Mouse (Mus musculus): Measurements from ENCODE around the gene Nfkbia. TPM values are rescaled to one million over a fixed set of nuclear protein-coding genes. Genes with fewer than 3 reads are reported as not detected.

Nfkbia gene
- total RNA-seq, 2 experiments from 2014 or later = 98.9 to 111 TPM

DNA sequence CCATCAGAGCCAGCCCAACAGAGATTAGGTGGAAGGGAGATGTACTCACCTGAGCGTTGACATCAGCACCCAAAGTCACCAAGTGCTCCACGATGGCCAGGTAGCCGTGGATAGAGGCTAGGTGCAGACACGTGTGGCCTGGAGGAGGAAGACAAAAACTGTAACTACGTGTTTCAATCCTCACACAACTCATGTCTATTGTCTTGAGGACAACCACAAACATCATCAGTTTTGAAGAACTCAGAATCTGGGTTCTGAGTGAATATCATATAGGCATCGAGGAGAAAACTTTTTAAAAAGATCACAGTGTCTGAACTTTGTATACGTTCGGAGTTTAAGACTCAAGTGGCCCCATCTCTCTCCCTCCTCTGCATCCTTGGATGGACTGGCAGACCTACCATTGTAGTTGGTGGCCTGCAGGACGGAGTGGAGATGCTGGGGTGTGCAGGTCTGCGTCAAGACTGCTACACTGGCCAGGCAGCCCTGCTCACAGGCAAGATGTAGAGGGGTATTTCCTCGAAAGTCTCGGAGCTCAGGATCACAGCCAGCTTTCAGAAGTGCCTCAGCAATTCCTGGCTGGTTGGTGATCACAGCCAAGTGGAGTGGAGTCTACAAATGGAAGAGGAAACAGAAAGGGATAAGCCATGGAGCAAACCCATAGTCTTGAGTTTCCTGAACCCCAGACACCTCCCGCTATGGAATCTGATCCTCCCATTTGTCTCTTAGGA, 1.6 kb downstream of the Nfkbia start:
- no peak for DNase-seq

DNA sequence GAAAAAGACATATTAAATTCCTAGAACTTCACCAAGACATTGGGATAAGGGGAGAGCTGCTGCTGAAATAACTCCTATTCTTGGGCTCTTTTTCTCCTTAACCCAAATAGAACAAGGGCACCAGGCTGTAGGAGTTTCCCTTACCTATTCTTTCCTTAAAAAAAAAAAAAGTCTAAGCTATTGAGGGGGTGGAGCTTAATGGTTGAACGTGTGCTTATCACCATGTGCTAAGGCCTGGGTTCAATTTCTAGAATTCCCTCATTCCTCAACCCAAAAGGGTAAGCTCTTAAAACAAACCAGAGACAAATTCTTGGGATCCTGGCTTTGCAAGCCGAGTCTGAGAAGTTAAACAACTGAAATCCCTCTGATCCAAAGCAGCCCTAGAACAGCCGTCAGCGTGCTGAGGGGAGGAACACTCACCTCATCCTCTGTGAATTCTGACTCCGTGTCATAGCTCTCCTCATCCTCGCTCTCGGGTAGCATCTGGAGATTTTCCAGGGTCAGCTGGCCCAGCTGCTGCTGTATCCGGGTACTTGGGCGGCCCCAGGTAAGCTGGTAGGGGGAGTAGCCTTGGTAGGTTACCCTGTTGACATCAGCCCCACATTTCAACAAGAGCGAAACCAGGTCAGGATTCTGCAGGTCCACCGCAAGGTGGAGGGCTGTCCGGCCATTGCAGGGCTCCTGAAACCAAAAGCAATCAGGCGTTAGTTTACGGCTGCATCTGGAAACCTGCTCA, 2.3 kb downstream of the Nfkbia start:
- no peak for DNase-seq

DNA sequence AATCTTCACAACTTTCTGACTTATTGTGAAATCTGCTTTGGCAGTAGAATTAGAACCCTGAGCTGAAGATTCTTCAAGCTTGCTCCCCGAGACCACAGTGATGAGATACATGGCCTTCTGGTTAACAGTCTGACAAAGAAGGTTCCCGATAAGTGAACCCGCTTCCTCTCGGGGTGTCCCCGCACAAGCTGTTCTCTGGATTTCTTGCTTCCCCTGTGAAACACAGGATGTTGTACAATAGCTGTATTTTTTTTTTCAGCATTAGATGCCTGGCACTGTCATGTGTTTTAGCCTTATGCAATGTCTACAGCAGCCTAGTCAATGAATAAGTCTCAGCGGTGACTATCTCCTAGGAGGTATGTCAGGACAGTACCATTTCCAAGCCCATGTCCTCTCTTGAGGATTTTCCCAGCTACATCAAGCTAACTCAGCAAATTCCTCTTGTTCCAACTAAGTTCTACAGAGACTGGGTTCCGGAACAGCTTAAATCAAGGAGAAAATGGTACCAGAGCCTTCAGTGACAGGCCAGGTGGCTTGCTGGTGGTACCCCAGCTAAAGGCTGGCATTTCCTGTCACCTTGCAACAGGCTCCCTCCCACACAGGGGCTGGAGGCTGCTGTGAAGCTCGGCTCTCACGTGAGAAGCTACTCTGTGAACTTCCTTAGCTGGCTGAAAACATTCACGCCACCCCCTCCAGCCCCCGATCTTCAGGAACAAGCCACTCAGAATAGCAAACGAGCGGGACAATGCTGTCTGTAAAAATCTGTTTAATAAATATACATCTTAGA, 3.6 kb downstream of the Nfkbia start:
- DNase-seq = no peak

DNA sequence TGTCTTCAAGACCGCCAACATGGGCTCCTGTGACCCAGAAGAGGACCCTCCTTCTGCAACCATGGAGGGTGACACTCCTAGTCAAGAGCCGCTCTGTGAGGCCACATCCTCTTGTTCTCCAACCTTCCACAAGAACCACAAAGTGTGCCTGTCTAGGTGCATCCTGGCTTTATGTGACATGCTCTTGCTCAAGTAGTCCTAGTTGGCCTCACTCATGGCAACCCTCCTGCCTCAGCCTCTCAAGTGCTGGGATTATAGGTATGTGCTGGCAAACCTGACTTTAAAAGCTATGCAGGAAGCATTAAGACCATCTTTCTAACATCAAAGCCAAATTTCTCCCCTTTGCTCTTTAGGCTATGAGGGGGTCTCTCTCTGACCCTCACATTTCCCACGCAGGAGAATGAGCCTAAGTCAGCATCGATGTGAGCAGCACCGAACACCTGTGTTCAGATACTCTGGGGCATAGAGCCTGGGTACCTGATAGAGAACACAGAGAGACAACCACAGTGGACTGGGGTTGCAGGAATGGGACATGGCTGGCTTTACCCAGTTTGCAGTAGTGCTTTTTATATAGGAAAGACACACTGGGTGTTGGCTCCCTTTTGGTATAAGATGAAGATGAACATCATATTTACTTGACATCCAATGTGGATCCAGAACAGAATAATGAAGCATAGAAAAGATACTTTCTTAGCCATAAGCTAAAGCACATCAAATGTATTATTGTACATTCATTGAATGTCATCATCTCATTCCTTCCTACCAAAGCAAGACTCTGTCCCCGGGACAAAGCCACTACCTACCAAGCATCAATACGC, 4.4 kb downstream of the Nfkbia start:
- no peak for DNase-seq

DNA sequence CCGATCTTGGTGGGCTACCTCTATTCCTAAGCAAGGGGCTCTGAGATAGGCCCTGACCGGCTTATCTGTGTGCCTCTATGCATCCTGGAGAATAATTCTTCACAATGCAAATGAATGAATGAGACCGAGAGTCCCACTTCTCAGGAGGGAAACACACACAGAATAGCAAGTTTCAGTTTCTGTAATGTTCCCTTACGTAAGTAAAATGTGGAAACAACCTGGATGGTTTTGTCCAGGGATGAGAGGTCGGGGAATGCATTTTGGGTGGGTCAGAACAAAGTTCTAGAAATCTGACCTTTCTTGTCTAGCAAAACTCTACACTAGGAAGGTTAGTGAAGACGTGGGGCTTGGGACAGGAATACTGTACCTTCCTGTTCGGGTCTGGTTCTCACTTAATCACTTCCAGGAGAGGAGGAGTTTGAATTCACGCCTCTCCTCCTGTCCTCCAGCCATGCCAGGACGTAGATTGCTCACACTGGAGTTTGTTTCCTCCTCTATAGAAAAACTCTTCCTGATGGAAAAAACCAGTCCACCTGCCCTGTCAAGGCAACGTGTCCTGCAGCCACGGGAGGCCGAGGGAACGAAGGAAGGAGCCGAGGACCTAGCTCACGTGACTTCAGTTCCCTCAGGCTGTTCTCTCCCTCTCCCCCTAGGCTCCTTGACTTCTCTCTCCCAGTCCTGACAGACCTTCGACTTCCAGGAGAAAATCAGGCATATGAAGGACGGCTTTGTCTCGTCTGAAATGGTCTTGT, 5.3 kb downstream of the Nfkbia start:
- no peak for DNase-seq

DNA sequence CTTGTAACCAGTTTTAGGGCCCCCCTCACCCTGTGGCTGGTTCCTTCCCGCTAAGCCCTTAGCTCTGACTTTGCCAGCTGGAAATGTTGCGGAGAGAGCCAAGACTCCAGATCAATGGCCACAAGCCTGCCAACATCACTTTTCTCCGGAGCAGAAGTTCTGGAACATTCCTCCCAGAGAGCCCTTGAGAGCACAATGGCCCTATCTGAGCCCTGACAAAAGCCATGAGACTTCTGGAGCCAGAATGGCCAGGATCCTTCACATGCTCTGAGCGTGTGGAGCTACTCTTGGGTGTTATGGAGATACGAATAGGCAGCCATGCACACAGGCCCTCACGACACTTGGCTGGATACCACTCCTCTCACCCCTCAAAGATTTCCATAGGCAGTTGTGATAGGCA, 7.6 kb downstream of the Nfkbia start:
- DNase-seq = no peak

DNA sequence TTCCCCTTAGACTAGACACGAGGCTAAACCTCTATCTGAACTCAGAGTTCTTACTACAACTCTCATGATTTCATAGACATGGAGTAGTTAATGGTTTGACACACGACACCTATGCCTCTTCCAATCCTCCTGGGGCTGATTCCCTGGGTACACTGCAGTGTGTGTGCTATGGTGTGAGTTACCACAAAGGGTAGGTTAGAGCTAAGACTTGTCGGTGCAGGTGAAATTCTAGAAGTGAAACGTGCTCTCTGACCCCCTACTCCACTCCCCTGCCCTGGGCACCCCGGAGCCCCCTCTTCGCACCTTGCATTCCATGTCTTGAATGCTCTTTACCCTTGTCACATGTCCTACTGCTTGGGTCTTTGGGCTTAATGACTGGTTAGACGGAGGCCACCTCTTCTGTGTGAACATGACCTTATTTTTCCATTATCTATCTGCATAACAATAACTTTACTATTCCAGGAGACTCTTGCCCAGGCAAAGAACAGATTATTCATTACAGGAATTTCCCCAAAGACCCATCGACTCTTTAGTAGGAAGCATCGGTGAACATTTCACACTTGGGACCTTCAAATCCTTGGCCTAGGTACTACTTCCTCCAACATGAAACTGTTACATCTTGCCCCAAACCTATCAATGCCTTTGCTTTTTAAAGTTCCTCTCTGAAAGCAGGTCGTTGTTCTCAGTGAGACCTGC, 8.2 kb downstream of the Nfkbia start:
- no peak for DNase-seq

DNA sequence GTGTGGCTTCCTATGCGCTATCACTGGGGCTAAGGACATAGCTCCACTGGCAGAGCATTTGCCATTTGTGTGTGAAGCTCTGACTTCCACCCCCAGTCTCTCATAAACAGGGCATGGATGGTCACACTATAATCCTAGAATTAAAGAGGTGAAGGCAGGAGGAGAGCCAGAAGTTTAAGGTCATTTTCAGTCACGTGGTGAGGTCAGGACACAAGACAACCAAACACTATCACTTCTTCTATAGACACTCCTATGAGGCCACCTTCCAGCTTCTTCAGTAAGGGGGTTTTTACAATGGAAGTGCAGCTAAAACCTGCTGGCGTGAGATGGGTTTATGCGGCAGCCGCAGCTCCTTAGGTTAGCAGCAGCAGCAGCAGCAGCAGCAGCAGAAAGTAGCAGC, 8.9 kb downstream of the Nfkbia start:
- no peak for DNase-seq

DNA sequence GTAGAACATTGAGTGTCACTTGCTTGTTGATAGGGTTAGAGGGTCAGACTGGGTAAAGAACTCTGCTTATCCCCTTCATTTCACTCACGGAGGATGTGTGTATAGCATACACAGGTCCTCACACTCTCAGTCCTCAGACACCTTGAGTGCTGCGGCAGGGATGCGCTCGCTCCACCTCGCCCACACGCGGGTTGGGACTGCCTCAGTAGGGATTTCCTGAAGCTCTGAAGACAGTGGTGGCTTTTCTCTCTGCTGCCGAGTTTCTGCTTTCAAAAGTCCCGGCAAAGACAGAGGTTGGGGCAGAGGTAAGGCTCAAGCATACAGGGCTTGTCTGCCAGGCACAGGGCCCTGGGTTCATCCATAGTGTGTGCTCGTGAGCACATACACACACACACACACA, 9.7 kb downstream of the Nfkbia start:
- DNase-seq = no peak

DNA sequence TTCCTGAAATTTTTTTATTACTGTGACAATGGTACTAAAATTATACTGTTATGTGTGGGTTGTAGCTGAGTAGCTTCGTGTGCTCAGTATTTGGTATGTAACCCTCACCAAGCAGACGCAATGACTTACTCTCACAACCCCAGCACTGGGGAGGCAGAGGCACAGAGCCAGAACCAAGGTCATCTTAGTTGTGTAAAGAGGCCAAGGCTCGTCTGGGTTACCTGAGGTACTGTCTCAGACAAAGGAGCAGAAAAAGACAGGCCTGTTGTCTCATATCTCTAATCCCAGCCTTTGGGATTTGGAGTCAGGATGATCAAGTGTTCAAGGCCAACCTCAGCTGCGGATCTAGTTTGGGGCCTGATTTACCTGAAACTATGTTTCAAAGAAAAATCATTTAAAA, 10.7 kb downstream of the Nfkbia start:
- no peak for DNase-seq

DNA sequence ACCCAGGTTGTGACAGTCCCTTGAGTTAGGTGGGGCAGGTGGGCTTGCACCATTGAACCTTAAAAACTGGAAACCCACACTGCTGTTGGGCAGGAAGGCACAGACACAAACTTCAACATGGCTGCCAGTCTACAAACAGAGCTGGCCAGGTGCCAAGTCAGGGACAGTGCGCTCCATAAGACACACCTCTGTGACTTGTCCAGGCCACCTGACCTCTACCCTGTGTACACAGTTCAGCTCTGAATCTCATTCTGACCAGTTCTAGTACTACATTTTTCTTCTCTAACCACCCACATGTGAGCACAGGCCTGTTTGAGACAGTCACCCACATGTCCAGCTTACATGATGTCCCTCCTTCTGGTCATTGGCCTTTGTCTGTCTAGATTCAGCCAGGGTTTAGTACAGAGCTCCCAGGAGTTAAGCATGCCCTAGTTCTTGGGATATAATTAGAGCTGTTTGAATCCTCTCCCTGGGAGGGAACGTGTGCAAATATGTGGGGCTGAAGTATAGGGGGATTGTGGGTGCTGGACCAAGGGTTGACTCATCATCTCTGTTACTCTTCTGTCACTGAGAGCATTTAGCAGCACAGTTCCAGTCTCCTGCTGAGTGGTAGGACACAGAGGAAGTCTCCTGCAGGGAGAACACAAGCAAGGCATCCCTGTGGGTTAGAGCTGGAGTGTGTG, 11.8 kb downstream of the Nfkbia start:
- no peak for DNase-seq

DNA sequence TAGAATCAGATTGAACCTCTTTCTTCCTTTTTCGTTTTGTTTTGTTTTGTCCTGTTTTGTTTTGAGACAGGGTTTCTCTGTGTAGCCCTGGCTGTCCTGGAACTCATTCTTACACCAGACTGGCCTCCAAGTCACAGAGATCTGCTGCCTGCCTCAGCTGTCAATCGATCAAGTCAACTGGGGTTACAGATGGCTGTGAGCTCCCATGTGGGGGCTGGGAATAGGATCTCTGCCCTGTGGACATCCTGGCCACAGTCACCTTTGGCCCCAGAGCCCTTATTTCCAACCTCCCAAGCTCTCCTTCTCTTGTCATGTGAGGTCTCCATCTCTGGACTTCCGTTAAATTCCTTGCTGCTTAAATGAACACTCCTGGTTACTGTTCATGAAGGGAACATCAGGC, 13.5 kb downstream of the Nfkbia start:
- no peak for DNase-seq

DNA sequence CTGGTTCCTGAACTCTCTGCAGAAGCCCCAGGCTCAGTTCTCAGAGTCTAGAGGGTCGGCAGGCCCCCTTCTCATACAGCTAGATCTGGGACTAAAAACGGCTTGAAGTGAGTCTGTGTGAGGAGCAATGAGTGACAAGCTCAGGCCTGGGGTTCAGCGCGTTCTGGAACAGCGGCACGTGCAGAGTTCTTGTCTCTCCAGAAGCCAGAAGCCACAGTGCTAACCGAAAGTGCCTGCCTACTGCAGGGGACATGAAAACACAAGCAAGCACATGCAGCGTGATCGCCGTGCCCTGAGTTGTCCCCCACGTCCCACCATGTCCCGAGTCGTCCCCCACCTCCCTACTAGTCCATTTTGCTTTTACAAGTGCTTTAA, 18.3 kb downstream of the Nfkbia start:
- DNase-seq = no peak

DNA sequence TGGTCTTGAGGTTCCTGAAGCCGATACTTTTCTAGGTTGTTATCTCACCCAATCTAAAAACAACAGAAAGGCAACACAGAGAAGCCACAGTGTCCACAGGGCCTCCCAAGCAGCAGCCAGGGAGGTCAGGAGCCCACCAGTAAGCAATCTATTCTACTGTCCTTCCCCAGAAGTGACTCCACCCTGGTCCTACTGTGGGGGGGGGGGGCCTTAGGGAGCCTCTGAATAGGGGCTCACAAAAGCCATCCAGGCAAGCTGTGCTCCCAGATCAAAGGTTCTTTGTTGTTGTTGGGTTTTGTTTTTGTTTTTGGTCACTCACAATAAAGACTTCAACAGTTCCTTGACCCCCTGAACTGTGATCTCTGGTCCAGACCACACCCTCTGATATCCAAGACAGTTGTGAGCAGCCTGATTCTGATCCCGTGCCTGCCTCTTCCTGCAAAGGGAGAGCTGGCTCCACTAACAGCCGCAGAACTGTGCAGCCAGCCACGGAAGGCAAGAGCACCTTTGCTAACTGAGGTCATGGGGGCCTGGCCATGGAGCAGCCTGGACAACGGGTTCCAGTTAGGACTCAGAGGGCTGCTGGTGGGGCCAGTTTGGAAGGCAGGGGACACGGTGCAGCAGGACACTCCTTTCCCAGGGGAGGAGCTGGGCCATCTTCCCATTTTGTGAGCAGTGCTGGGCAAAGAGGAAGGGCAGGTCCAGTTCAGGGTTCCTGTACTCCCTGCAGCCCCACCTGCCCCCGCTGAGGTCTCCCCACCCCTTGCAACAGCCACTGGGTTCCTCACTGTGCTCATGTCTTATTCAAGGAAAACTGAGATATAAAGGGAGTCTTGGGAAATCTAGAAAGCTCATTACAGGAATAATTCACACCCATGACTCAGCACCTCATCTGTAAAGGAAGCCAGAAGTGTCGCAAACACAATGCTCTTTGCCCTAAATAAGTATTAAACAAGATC, 18.9 kb downstream of the Nfkbia start:
- peak; percentile 82 to 84 for DNase-seq

DNA sequence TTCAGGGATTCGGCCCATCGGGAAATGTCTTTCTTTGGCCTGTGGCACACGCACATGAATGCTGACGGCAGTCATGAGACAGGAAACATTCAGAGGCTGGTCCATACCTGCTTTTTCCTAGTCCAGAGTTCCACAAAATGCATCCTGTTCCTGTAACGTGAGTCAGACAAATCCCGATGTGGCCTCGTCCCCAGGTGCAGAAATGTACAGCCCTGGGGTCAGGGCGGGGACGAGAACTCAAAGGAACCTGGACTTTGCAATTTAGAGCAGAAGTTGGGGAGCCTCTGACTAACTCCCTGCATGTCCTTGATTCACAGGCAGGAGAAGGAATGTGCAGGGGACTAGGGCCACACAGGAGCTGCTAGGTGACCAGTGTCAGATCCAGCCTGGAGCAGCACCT, 21.1 kb downstream of the Nfkbia start:
- DNase-seq = no peak

DNA sequence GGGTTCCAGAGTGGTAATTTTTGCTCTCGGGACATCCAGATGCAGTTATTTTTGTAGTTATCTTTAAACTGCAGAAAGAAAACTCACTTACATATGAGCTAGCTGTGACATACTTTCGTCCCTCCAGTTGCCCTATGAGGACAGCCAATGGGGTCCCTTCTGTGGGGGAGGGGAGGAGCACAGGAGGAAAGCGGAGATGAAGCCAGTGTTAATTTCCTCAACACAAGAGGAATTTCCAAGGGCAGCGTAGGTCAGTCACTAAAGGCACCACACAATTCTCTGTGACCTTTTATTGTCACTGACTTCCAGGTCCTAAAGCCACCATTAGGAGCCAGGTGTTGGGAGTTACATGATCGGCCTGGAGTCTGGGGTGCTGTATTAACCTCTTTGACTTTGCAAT, 22.0 kb downstream of the Nfkbia start:
- DNase-seq = no peak

DNA sequence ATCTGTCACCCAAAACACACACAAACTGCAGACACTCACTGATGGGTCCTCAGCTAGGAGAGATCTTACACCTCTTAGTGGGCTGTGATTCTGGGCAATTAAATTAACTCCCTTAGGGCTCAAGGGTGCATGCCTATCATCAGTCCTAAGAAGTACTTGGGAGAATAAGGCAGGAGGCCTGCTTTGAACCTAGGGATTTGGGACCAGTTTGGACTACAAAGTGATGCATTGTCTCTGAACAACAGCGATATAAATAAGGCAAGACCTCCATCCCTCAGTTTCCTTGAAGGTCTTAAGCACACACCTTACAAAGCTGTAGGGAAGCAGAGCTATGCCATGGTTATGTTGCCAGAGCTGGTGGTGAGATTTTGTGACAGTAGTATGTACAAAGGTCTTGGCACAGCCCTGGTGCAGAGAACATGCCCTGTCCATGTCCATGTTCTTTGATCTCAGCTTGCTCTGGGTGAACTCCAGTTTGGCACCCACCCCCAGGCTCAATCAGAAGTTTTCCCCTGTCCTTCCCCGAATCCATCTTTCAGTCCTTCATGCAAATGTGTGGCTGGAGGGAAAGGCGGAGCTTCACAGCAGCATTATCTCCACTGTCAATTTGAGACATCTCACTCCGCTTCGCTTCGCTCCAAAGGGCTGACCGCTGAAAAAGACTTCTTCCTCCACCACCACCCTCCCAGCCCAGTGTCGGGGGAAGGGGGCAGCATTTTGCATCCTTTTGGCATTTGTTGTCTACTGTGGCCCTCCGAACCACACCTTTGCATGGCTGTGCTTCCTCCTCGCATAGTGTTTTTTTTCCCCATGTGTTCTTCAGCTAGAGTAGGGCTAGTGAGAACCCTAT, 24.9 kb downstream of the Nfkbia start:
- DNase-seq = no peak

DNA sequence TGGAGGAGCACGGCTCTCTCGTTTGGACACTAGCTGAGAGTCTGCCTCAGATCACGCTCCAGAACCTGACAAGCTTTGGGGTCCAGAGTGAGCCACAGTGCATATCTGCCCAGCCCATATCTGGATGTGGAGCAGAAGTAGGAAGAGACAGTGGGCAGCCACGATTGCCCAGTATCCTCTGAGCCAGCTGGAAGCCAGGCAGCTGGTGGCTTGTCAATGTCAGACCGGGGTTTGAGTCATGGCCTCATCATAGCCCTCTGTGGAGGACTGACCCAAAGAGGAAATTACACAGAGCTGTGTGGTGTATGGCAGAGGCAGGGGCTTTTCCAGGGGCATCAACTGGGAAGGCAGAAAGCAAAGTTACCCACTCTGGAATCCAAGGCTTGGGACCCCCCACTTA, 25.6 kb downstream of the Nfkbia start:
- peak; percentile 64 to 73 for DNase-seq
